Mouse (Mus musculus) MEL (cell line): Measurements from ENCODE around the gene Mmel1. TPM values are rescaled to one million over a fixed set of nuclear protein-coding genes. Genes with fewer than 3 reads are reported as not detected.
A peak's percentile ranks its signal among the peaks of the same experiment; 100 is the strongest.

Experiments used
- DNase-seq: peaks from one replicate; pipeline ENCODE4 v3.0.0; 2011; ENCODE audit warnings: low read depth, low spot score
- H3K27ac ChIP-seq: 2 replicates; pipeline ENCODE4 v1.5.1; 2012; ENCODE audit warnings: low read depth, mild to moderate bottlenecking, control low read depth, low read length, moderate library complexity; ENCODE audit not compliant: control insufficient read depth
- H3K27me3 ChIP-seq, 2 experiments: fragments of 150-350 bp in 1 of 2; sonication (generic) in 1 of 2; 2 replicates each; pipeline ENCODE4 v1.6.1; 2012; ENCODE audit warnings: low read length in 2 of 2, mild to moderate bottlenecking in 2 of 2, improper control_type of control experiment in 1 of 2, moderate library complexity in 1 of 2; ENCODE audit not compliant: insufficient read depth in 2 of 2, control insufficient read depth in 1 of 2
- H3K36me3 ChIP-seq, 2 experiments: 2 replicates each; pipeline ENCODE4 v1.6.1; 2012 to 2014; ENCODE audit warnings: low read length in 2 of 2, improper control_type of control experiment in 1 of 2, inconsistent platforms in 1 of 2, mild to moderate bottlenecking in 1 of 2; ENCODE audit not compliant: insufficient read depth in 2 of 2, control insufficient read depth in 1 of 2
- H3K4me1 ChIP-seq, 2 experiments: fragments of 150-350 bp in 1 of 2; sonication (generic) in 1 of 2; 2 replicates each; pipeline ENCODE4 v1.6.1; 2012; ENCODE audit warnings: low read length in 2 of 2, improper control_type of control experiment in 1 of 2, mild to moderate bottlenecking in 1 of 2; ENCODE audit not compliant: insufficient read depth in 2 of 2, control insufficient read depth in 1 of 2
- H3K4me3 ChIP-seq, 2 experiments: fragments of 150-350 bp in 1 of 2; sonication (generic) in 1 of 2; 2 replicates each; pipeline ENCODE4 v1.5.1; 2012; ENCODE audit warnings: low read depth in 2 of 2, low read length in 2 of 2, mild to moderate bottlenecking in 2 of 2, moderate library complexity in 2 of 2, control low read depth in 1 of 2, improper control_type of control experiment in 1 of 2; ENCODE audit not compliant: control insufficient read depth in 1 of 2, insufficient read depth in 1 of 2
- H3K79me2 ChIP-seq: 2 replicates; pipeline ENCODE4 v1.6.1; 2012; ENCODE audit warnings: mild to moderate bottlenecking, low read length, moderate library complexity; ENCODE audit not compliant: control insufficient read depth, poor library complexity, insufficient read depth
- H3K9ac ChIP-seq: 2 replicates; pipeline ENCODE4 v1.6.1; 2012; ENCODE audit warnings: low read depth, mild to moderate bottlenecking, control low read depth, low read length, moderate library complexity; ENCODE audit not compliant: control insufficient read depth, poor library complexity, severe bottlenecking
- H3K9me3 ChIP-seq: fragments of 150-350 bp; sonication (generic); replicated peaks from 2 replicates; pipeline ENCODE4 v1.6.1; 2012; ENCODE audit warnings: mild to moderate bottlenecking, low read length, improper control_type of control experiment, moderate library complexity; ENCODE audit not compliant: insufficient read depth
- CHD2 ChIP-seq: IDR thresholded peaks from 2 replicates; pipeline ENCODE4 v1.6.1; 2011; ENCODE audit warnings: low read length, improper control_type of control experiment
- CTCF ChIP-seq, 3 experiments: IDR thresholded peaks in 2 of 3; conservative IDR thresholded peaks in 1 of 3; 2 replicates each; pipeline ENCODE4 v1.5.1; 2011 to 2012; ENCODE audit warnings: low read length in 3 of 3, low read depth in 2 of 3, mild to moderate bottlenecking in 2 of 3, improper control_type of control experiment in 1 of 3, inconsistent platforms in 1 of 3, mixed read lengths in 1 of 3, moderate library complexity in 1 of 3; ENCODE audit not compliant: control insufficient read depth in 1 of 3, insufficient read depth in 1 of 3, poor library complexity in 1 of 3, severe bottlenecking in 1 of 3
- EP300 ChIP-seq, 2 experiments: IDR thresholded peaks; 2 replicates each; pipeline ENCODE4 v1.6.1; 2011; ENCODE audit warnings: improper control_type of control experiment in 2 of 2, low read length in 2 of 2, low read depth in 1 of 2, mild to moderate bottlenecking in 1 of 2
- ETS1 ChIP-seq: IDR thresholded peaks from 2 replicates; pipeline ENCODE4 v1.6.1; 2012; ENCODE audit warnings: low read depth, mild to moderate bottlenecking, inconsistent platforms, low read length, improper control_type of control experiment, moderate library complexity
- KAT2A ChIP-seq: conservative IDR thresholded peaks from 2 replicates; pipeline ENCODE4 v1.6.1; 2012; ENCODE audit warnings: low read depth, low read length, improper control_type of control experiment, inconsistent platforms
- MAX ChIP-seq: IDR thresholded peaks from 2 replicates; pipeline ENCODE4 v1.6.1; 2011; ENCODE audit warnings: low read length, improper control_type of control experiment
- MXI1 ChIP-seq: IDR thresholded peaks from 2 replicates; pipeline ENCODE4 v1.6.1; 2011; ENCODE audit warnings: mild to moderate bottlenecking, low read depth, low read length, improper control_type of control experiment
- MYB ChIP-seq: IDR thresholded peaks from 2 replicates; pipeline ENCODE4 v1.6.1; 2011; ENCODE audit warnings: mild to moderate bottlenecking, low read depth, low read length, improper control_type of control experiment
- NELFE ChIP-seq: IDR thresholded peaks from 2 replicates; pipeline ENCODE4 v1.6.1; 2011; ENCODE audit warnings: low read depth, low read length, improper control_type of control experiment
- RCOR1 ChIP-seq: IDR thresholded peaks from 2 replicates; pipeline ENCODE4 v1.6.1; 2012; ENCODE audit warnings: low read depth, mild to moderate bottlenecking, inconsistent platforms, low read length, improper control_type of control experiment
- SIN3A ChIP-seq: IDR thresholded peaks from 2 replicates; pipeline ENCODE4 v1.6.1; 2012; ENCODE audit warnings: low read length, improper control_type of control experiment, inconsistent platforms
- SMC3 ChIP-seq: IDR thresholded peaks from 2 replicates; pipeline ENCODE4 v1.6.1; 2011; ENCODE audit warnings: low read depth, low read length, improper control_type of control experiment
- USF1 ChIP-seq: IDR thresholded peaks from 2 replicates; pipeline ENCODE4 v1.6.1; 2014; ENCODE audit warnings: low read depth, mild to moderate bottlenecking, inconsistent platforms, low read length, improper control_type of control experiment, moderate library complexity
- USF2 ChIP-seq, 2 experiments: IDR thresholded peaks; 2 replicates each; pipeline ENCODE4 v1.6.1; 2011 to 2012; ENCODE audit warnings: improper control_type of control experiment in 2 of 2, low read length in 2 of 2, borderline replicate concordance in 1 of 2, inconsistent platforms in 1 of 2, low read depth in 1 of 2, mild to moderate bottlenecking in 1 of 2; ENCODE audit not compliant: insufficient read depth in 1 of 2
- ZC3H11A ChIP-seq: IDR thresholded peaks from 2 replicates; pipeline ENCODE4 v1.6.1; 2012; ENCODE audit warnings: low read depth, mild to moderate bottlenecking, inconsistent platforms, low read length, improper control_type of control experiment
- ZMIZ1 ChIP-seq: IDR thresholded peaks from 2 replicates; pipeline ENCODE4 v1.6.1; 2012; ENCODE audit warnings: low read depth, mild to moderate bottlenecking, inconsistent platforms, low read length, improper control_type of control experiment, moderate library complexity
- polyA plus RNA-seq, 2 experiments: library from polyadenylated mRNA; stranded (reverse) in 1 of 2; unstranded in 1 of 2; fragments of >175 nt in 1 of 2; fragments of >200 nt in 1 of 2; gene quantifications; 2 replicates each; pipeline versions ENCODE4 v1.2.1 to v1.2.4; 2012; ENCODE audit warnings: low replicate concordance in 2 of 2, low read depth in 1 of 2; ENCODE audit not compliant: insufficient read length in 2 of 2, insufficient read depth in 1 of 2, missing spikeins in 1 of 2
- total RNA-seq: library from RNA; depleted of rRNA; stranded (reverse); fragments of 300-350 nt; gene quantifications from 2 replicates; pipeline ENCODE4 v1.2.3, GENCODE M21; 2012

Gene Mmel1
- total and polyA plus RNA-seq, 3 experiments, result 0.07 to 0.08 TPM; not detected in 1

GRCm38 (mm10) chr4:154935788-154936187 lies 66.4 kb downstream of the Mmel1 start:
- no peaks in the 10 kb centered on the region for H3K79me2 ChIP-seq

GRCm38 (mm10) chr4:154936542-154937255 lies 67.3 kb downstream of the Mmel1 start:
- no peaks in the 10 kb centered on the region for H3K79me2 ChIP-seq
- no peak overlapping the region for H3K4me3 ChIP-seq
- no peak overlapping the region for H3K9ac ChIP-seq
- peaks cover 0 to 4% of the 10 kb centered on the region in 2 experiments; a peak in 2 of 4 replicates for H3K36me3 ChIP-seq
- H3K27ac ChIP-seq, result no peak overlapping the region
- H3K9me3 ChIP-seq, result no peaks in the 10 kb centered on the region
- peaks cover 0 to 5% of the 10 kb centered on the region in 2 experiments; a peak in 3 of 4 replicates for H3K4me1 ChIP-seq
- H3K27me3 ChIP-seq, result no peaks in the 10 kb centered on the region; a peak in 1 of 4 replicates
- DNase-seq, result no peak
- no peak for TF ChIP-seq USF2 (IDR thresholded peaks at IDR 0.05; ENCODE audit: borderline replicate concordance in 1 of 2, insufficient read depth in 1 of 2, low read depth in 1 of 2, low read length in 2 of 2)
- TF ChIP-seq CHD2, result no peak
- TF ChIP-seq MXI1, result no peak

More at GRCm38 (mm10) chr4:154935788-154936187, 66.4 kb downstream of the Mmel1 start:
- Histone ChIP-seq H3K9ac (no peak overlapping the region), H3K4me3 (no peak overlapping the region), H3K9me3 (no peaks in the 10 kb centered on the region), H3K27me3 (no peaks in the 10 kb centered on the region; a peak in 1 of 4 replicates), H3K27ac (no peak overlapping the region), H3K36me3 (no peaks in the 10 kb centered on the region), H3K4me1 (0 out of 4 replicates have a peak, but pooled peaks cover 0 to under 1% of the 10 kb centered on the region in 2 experiments)
- 0 out of 2 replicates have a peak, but pooled peaks have one; percentile 2 for TF ChIP-seq SMC3
- TF ChIP-seq CTCF (IDR thresholded peaks at IDR 0.05 in 2 of 3, conservative IDR thresholded peaks at IDR 0.05 in 1 of 3; ENCODE audit: control insufficient read depth in 1 of 3, insufficient read depth in 1 of 3, low read depth in 2 of 3, low read length in 3 of 3, poor library complexity in 1 of 3, severe bottlenecking in 1 of 3), result peak; percentile 38 to 45 (median 42)
- TF ChIP-seq KAT2A, result no peak
- DNase-seq, result peak; percentile 38

- TF ChIP-seq USF2 (IDR thresholded peaks at IDR 0.05; ENCODE audit: borderline replicate concordance in 1 of 2, insufficient read depth in 1 of 2, low read depth in 1 of 2, low read length in 2 of 2) (no peak), KAT2A (no peak), EP300 (IDR thresholded peaks at IDR 0.05; ENCODE audit: low read depth in 1 of 2, low read length in 2 of 2) (no peak), CHD2 (no peak), USF1 (no peak), MYB (no peak), MAX (no peak), MXI1 (no peak), SIN3A (no peak), ZC3H11A (no peak), NELFE (no peak), ETS1 (no peak), RCOR1 (no peak), ZMIZ1 (no peak)
- Histone ChIP-seq H3K9ac (no peak overlapping the region), H3K27me3 (no peaks in the 10 kb centered on the region; a peak in 1 of 4 replicates), H3K27ac (no peak overlapping the region), H3K4me3 (no peak overlapping the region), H3K9me3 (no peaks in the 10 kb centered on the region), H3K4me1 (peaks cover 0 to 7% of the 10 kb centered on the region in 2 experiments; a peak in 3 of 4 replicates), H3K36me3 (peaks cover 0 to 7% of the 10 kb centered on the region in 2 experiments; a peak in 2 of 4 replicates), H3K79me2 (no peaks in the 10 kb centered on the region)
- no peak for DNase-seq
Measured at GRCm38 (mm10) chr4:154937746-154938145, 68.4 kb downstream of the Mmel1 start.
